Mouse (Mus musculus) heart, adult 2 months (tissue): ENCODE measurements around the gene Slc25a16.

Source experiments
- CTCF ChIP-seq: fragments of 200-600 bp; IDR thresholded peaks from 2 replicates; pipeline ENCODE4 v1.8.1; 2022; ENCODE audit warnings: antibody characterized with exemption, mild to moderate bottlenecking, moderate library complexity
- EP300 ChIP-seq: fragments of 200-500 bp; IDR thresholded peaks from 2 replicates; pipeline ENCODE4 v1.6.1; 2011; ENCODE audit warnings: low read depth, low read length, control low read depth; ENCODE audit not compliant: insufficient read depth
- POLR2A ChIP-seq: fragments of 200-500 bp; IDR thresholded peaks from 2 replicates; pipeline ENCODE4 v1.6.1; 2011; ENCODE audit warnings: mild to moderate bottlenecking, low read depth, low read length, control low read depth; ENCODE audit not compliant: insufficient read depth

GRCm38 (mm10) chr10:62892549-62893232 lies 27.7 kb upstream of the Slc25a16 start:
- no peak for TF ChIP-seq POLR2A
- no peak for TF ChIP-seq CTCF
- no peak for TF ChIP-seq EP300
